Mouse (Mus musculus) left cerebral cortex, adult 2 months (tissue): ENCODE measurements around the gene Olfr872. TPM values are rescaled to one million over a fixed set of nuclear protein-coding genes. Genes with fewer than 3 reads are reported as not detected.
"Not testable (repeated sequence)": the region's sequence is repeated elsewhere in the genome, so short reads cannot be mapped to it uniquely, and the experiment has no call there.

Experiments
- DNase-seq, 2 experiments: peaks; one replicate each; pipeline ENCODE4 v3.0.0; 2021 to 2022; ENCODE audit warnings: low spot score in 2 of 2, mixed read lengths in 1 of 2; ENCODE audit errors: extremely low spot score in 1 of 2
- H3K27ac ChIP-seq: fragments of 200-600 bp; 2 replicates; pipeline ENCODE4 v1.8.1; 2022
- H3K4me3 ChIP-seq: fragments of 200-600 bp; 2 replicates; pipeline ENCODE4 v1.8.1; 2022
- CTCF ChIP-seq: fragments of 200-600 bp; IDR thresholded peaks from 2 replicates; pipeline ENCODE4 v1.8.1; 2022; ENCODE audit warnings: antibody characterized with exemption, mild to moderate bottlenecking, moderate library complexity
- intact Hi-C: fragments of 180-260 bp; cut with DNase I; formaldehyde crosslinking; loops from one replicate; pipeline ENCODE4 v1.15.1; 2025
- long read RNA-seq, 2 experiments: library from polyadenylated mRNA; stranded (forward); transcript quantifications; one replicate each; pipeline ENCODE4 v2.0.0; 2021; ENCODE audit warnings: borderline mapping rate in 2 of 2
- total RNA-seq, 2 experiments: library from RNA; stranded (reverse); gene quantifications; 2 replicates each; pipeline ENCODE4 v1.2.3; 2021

Gene Olfr872
- total RNA-seq = not detected
- long read RNA-seq, experiment 1 = 0 reads
- long read RNA-seq, experiment 2 = 0 reads

DNA sequence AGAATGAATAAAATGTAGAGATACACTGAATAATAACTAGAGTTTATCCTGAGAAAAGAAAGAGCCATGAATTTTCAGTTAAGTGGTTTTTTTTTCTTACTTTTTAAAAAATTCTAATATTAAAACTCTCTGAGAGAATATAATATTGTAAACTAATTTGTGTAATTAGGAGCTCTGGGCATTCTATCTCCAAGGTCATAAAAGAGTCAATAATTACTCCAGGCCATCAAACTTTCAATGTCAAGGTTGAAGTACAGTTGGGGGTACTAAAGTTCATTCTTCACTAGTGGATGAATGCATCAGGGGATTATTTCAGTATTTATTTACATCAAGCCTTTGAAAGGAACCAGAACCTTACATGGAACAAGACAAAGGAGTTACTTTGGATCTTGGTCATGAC is at the start of gene Olfr872:
Gene Olfr872 (plus strand): TSS at position 301 of the 400 bp plus-strand sequence.
- H3K27ac ChIP-seq = no peak within 1 kb of the TSS
- H3K4me3 ChIP-seq = no peak within 1 kb of the TSS
- DNase-seq = no peak
- intact Hi-C loops = no loop called here
- no peak for TF ChIP-seq CTCF

DNA sequence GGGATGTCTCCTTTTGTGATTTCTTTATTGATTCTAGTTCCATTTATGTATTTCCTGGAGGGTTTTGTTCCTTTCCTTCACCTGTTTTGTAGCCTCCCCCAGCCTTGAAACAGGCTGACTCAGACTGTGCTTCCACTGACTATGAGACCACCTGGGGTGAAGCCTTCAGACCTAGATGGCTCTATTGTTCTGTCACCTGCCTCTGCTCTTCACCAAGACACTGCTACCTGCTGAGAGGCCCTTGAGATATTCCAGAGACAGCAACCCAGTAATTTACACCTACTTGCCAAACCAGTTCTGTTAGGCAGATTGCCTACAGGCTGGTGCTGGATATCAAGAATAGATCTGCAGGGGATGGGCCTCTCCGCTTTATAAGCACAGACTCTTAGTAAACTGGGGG is 34.8 kb upstream of the Olfr872 start:
- H3K27ac ChIP-seq = no peak overlapping the region
- no peak overlapping the region for H3K4me3 ChIP-seq
- no peak for TF ChIP-seq CTCF
- DNase-seq = no peak
- intact Hi-C loops = no loop called here

DNA sequence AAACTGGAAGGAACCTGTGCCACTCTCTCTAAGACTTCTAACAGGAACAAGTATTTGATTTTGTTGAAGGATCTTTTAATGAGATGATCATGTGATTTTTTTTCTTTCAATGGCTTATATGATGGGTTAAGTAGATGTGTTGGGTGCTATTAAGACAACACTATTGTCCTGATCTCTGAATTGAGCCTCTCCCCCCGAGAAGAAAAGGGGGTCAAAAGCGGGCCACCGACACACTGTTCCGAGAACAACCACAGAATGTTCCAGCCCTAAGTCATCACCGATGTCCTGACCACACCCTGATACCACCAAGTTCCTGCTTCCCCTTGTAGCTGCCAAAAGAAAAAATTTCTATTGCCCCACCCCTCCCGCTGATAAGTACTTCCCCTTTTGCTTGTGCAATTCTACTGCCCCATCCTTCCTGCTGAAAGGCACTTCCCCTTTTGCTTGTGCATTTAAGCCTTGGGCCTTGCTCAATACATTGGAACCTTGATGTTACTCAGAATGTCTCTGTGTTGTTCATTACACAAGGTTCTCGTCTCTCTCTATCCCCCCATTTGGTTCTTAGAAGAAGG is 33.4 kb upstream of the Olfr872 start:
- intact Hi-C loops, DNase-seq, H3K4me3 ChIP-seq: not testable (repeated sequence)

DNA sequence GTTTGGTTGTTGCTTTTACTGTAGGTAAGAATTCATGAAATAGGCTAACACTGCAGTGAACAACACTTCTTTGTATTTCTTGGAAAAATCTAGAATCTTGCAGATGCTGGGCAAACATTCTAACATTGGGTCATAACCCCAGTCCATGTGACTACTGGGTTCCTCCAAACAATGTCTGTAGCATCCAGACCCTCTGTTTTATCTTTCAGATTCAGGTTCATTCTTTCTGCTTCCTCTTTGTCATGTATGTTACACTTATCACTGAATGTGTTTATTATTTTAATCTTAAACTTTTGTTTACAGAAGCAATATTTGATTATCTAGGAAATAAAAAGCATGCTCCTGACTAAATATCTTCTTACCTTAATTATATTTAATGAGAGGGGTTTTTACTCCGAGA is 26.1 kb upstream of the Olfr872 start:
- TF ChIP-seq CTCF = no peak
- intact Hi-C loops = no loop called here
- DNase-seq = no peak
- Histone ChIP-seq H3K27ac (no peak overlapping the region), H3K4me3 (no peak overlapping the region)

More for the DNA sequence above, 33.4 kb upstream of the Olfr872 start:
- H3K27ac ChIP-seq = not testable (repeated sequence)

DNA sequence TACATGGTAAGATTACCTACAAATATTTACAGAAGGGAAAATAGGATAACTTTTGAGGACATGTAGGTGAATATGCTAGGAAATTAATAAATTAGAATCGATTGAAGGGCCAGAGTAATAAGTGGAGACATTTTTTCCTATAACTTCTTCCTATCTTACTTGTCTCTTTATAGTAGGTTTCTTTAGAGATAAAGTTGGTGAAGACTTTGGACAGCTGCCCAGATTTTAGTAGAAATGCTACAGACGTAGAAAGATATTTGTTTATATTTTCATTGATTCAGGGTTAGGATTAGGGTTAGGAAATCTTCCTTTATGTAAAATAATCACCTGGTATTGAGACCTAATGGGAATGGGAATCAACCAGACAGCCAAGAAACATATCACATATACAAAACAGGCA is 25.4 kb upstream of the Olfr872 start:
- no peak overlapping the region for H3K27ac ChIP-seq
- no peak for DNase-seq
- intact Hi-C loops = no loop called here
- no peak for TF ChIP-seq CTCF
- no peak overlapping the region for H3K4me3 ChIP-seq

DNA sequence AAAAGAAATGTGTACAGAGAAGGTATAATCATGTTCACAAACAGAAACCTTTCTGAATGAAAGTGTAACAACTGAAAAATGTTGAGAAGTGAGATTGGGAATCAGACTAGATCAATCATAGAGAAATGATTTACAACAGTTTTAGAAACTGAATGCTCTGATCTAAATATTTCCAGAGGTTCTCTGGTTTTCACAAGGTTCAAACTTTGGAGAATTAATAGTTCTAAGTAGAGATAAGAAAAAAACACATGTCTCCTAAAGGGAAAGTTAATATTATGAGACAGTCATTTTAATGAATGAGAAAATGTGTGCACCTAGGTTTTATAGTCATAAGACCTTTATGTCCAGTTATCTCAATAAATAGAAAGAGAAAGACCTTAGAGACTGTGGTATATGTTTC is 25.0 kb upstream of the Olfr872 start, which contains the start of gene Olfr871:
Gene Olfr871 (plus strand): TSS at position 301 of the 400 bp plus-strand sequence.
- TF ChIP-seq CTCF = no peak
- H3K4me3 ChIP-seq = no peak within 1 kb of the TSS

DNA sequence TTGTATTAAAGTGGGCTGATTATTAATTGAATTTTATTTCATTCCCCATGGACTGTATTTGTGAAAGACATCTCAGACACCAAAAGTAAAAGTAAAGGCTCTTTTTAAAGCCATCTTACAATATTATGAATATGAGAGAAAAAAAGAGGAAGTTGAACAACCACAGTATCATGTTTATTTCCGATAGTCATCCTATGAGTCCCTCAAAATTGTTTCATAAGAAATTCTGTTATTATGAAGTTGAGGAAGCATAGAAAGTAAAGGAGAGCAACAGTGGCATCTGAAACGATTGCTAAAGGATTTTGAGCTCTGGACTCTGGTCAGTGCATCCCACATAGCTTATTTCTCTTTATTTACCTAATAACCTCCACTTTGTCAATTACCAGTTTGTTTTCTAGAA is 459 bp downstream of the Olfr872 start:
- no peak for DNase-seq
- TF ChIP-seq CTCF = no peak
- H3K4me3 ChIP-seq = no peak overlapping the region
- no peak overlapping the region for H3K27ac ChIP-seq
- intact Hi-C loops = no loop called here

More for the DNA sequence above, 25.0 kb upstream of the Olfr872 start, which contains the start of gene Olfr871:
- intact Hi-C loops = no loop called here
- DNase-seq = no peak
- no peak within 1 kb of the TSS for H3K27ac ChIP-seq

DNA sequence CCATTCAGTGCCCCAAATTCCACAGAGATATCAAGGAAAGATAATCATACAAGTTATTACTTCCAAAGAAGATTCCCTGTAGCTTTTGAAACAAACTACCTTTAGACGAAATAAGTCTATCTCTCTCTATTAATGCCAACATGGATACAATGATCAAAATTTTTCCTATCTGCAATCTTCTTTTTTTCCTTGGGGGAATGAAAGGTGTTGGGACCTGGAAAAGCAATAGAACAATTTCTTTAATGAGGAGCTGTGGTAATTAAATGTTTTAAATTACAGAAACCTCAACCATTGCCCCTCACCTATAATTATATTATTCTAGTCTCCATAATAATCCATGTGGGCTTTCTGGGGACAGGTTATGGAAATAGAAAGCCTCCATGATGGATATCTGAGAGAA is 45.1 kb downstream of the Olfr872 start, which contains the start of gene Olfr39:
Gene Olfr39 (plus strand): TSS at position 301 of the 400 bp plus-strand sequence.
- no peak for TF ChIP-seq CTCF
- Histone ChIP-seq H3K27ac (no peak within 1 kb of the TSS), H3K4me3 (no peak within 1 kb of the TSS)
- DNase-seq = no peak
- intact Hi-C loops = no loop called here

DNA sequence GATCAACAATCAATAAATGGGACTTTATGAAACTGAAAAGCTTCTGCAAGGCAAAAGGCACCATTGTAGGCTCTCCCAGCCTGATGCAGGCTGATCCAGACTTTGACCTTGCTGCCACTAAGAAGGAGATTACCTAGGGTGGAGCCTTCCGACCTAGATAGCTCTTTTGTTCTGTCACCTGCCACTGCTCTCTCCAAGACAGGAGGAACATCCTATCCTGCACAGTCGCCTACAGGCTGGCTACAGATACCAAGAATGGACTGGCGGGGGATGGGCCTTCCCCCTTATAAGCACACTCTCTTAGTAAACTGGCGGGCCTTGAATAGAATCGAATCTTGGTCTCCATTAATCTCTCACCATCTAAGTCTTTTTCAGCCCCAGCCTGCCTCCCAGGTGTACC is 58.6 kb downstream of the Olfr872 start:
- DNase-seq = not testable (repeated sequence)

DNA sequence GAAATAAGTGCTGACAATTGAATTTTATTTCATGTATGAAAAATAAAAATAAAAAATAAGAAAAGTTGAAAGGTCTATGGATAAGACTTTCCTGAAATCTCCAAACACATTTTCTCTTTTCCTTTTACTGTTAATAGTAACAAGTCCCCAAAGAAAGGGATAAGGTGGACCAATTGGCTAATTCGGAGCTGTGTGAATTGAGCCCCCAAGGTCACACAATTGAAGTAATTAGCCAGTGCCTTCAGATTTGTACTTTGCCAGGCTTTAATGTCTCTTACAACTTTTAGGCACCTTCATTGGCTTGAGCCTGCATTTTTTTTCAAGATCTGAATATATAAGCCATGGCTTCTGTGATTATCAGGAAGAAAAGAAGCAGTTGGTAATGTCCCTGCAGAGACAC is 61.3 kb downstream of the Olfr872 start, which contains the start of gene Olfr873:
Gene Olfr873 (plus strand): TSS at position 301 of the 400 bp plus-strand sequence.
- no peak for DNase-seq
- intact Hi-C loops = no loop called here
- Histone ChIP-seq H3K4me3 (no peak within 1 kb of the TSS), H3K27ac (no peak within 1 kb of the TSS)
- TF ChIP-seq CTCF = no peak

More for the DNA sequence above, 58.6 kb downstream of the Olfr872 start:
- H3K4me3 ChIP-seq, intact Hi-C loops, H3K27ac ChIP-seq: not testable (repeated sequence)

Other genes starting within 250 kb of the Olfr872 start
- not detected for gene Olfr866, start 209.1 kb upstream of the Olfr872 start, total RNA-seq
- not detected for gene Olfr867, start 179.6 kb upstream of the Olfr872 start, total RNA-seq
- gene Olfr868, start 138.5 kb upstream of the Olfr872 start, total RNA-seq = not detected
- gene Olfr869, start 108.1 kb upstream of the Olfr872 start, total RNA-seq = not detected
- gene Olfr870, start 63.1 kb upstream of the Olfr872 start, total RNA-seq = not detected
- not detected for gene Olfr871, start 24.9 kb upstream of the Olfr872 start, total RNA-seq
- not detected for gene Olfr39, start 45.2 kb downstream of the Olfr872 start, total RNA-seq
- not detected for gene Olfr873, start 61.4 kb downstream of the Olfr872 start, total RNA-seq
- not detected for gene Olfr18, start 99.0 kb downstream of the Olfr872 start, total RNA-seq
- gene Zfp560, start 148.1 kb downstream of the Olfr872 start, total RNA-seq = 1 to 10 TPM; 7.3 to 7.9 TPM
- gene Zfp26, start 223.0 kb downstream of the Olfr872 start, total RNA-seq = 10 to 100 TPM; 26.0 to 31.4 TPM